Mouse (Mus musculus) liver, adult (tissue): ENCODE results near the gene Mtnr1a.

Source experiments
- GATA4 ChIP-seq: IDR thresholded peaks from 2 replicates; pipeline ENCODE4 v1.6.1; 2014; ENCODE audit warnings: mild to moderate bottlenecking, low read length; ENCODE audit not compliant: insufficient replicate concordance

Gene Mtnr1a

GRCm38 (mm10) chr8:45062982-45063924 is 5.7 kb upstream of the Mtnr1a start:
- TF ChIP-seq GATA4: no peak

GRCm38 (mm10) chr8:45064197-45064869 is 4.6 kb upstream of the Mtnr1a start:
- no peak for TF ChIP-seq GATA4

- TF ChIP-seq GATA4: no peak
Measured at GRCm38 (mm10) chr8:45070949-45071348, 2.0 kb downstream of the Mtnr1a start.

GRCm38 (mm10) chr8:45080850-45081249 is 11.9 kb downstream of the Mtnr1a start:
- TF ChIP-seq GATA4: no peak

- no peak for TF ChIP-seq GATA4
Measured at GRCm38 (mm10) chr8:45093599-45093998, 24.7 kb downstream of the Mtnr1a start.

GRCm38 (mm10) chr8:45109371-45110063 is 40.6 kb downstream of the Mtnr1a start:
- TF ChIP-seq GATA4: no peak

- no peak for TF ChIP-seq GATA4
Measured at GRCm38 (mm10) chr8:45110064-45110812, 41.3 kb downstream of the Mtnr1a start.

GRCm38 (mm10) chr8:45110813-45111104 is 41.8 kb downstream of the Mtnr1a start:
- TF ChIP-seq GATA4: no peak

- TF ChIP-seq GATA4: peak; percentile 87; the same call in 1 of the 2 replicates
Measured at GRCm38 (mm10) chr8:45111820-45112219, 42.9 kb downstream of the Mtnr1a start.

GRCm38 (mm10) chr8:45117588-45117987 is 48.7 kb downstream of the Mtnr1a start:
- no peak for TF ChIP-seq GATA4

- no peak for TF ChIP-seq GATA4
Measured at GRCm38 (mm10) chr8:45125680-45126079, 56.7 kb downstream of the Mtnr1a start.
